Mouse (Mus musculus) stomach, postnatal 0 days (tissue): ENCODE data around the gene Xrcc2.

Experiments used
- CTCF ChIP-seq: IDR thresholded peaks from 2 replicates; pipeline ENCODE4 v1.5.1; 2016; ENCODE audit warnings: antibody characterized with exemption, low read depth, mild to moderate bottlenecking, moderate library complexity
- EP300 ChIP-seq: optimal IDR thresholded peaks from 2 replicates; pipeline ENCODE3; 2016; ENCODE audit warnings: antibody characterized with exemption

- no peak for TF ChIP-seq CTCF
- TF ChIP-seq EP300 = no peak
Measured at GRCm38 (mm10) chr5:25738448-25738847, 32.8 kb upstream of the Xrcc2 start.
